Mouse (Mus musculus) ZHBTc4 (cell line): ENCODE data around the gene Suclg1.
A peak's percentile ranks its signal among the peaks of the same experiment; 100 is the strongest.

ENCODE experiments used
- DNase-seq: peaks from one replicate; pipeline ENCODE4 v3.0.0-alpha.2; 2011; ENCODE audit warnings: low read depth, low spot score

Suclg1 gene

GRCm38 (mm10) chr6:73248237-73249048 is at the start of gene Suclg1:
Gene Suclg1 (plus strand): TSS chr6:73248382.
- peak; percentile 93 for DNase-seq

GRCm38 (mm10) chr6:73203724-73204123 is 44.5 kb upstream of the Suclg1 start:
- no peak for DNase-seq

DNA sequence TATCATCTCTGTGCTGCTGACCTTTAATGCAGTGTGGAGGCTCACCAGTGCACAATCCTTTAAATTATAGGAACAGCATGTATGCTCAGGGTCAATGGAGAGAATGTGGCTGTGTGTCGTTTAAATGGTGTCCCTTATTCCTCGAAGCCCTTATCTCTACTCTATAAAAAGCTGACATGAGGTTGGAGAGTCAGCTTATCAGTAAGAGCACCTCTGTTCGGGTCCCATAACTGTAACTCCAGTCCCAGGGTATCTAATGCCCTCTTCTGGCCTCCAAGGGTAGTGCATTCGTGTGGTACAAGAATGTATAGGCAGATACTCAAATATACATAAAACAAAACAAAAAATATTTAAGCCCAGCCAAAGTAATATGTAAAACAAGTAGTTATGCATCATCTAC is 43.2 kb upstream of the Suclg1 start:
- no peak for DNase-seq

DNA sequence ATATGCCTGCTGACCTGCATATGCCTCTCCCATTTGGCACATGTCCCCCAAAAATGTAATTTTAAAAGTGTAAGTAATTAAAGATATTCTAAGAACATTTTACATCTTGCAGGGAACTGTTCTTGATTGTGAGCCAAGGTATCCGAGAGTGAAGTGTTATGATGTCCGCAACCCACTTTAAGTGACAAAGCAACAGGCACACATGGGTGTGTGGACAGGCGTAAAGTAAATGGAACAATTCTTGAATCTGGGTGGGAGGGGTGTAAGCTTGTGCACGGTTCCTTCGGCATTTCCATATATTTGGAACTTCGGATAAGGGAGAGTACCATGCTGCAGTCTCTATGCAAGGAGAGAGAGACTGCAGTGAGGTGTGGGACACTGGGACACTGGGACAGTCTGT is 38.6 kb upstream of the Suclg1 start:
- DNase-seq: no peak

DNA sequence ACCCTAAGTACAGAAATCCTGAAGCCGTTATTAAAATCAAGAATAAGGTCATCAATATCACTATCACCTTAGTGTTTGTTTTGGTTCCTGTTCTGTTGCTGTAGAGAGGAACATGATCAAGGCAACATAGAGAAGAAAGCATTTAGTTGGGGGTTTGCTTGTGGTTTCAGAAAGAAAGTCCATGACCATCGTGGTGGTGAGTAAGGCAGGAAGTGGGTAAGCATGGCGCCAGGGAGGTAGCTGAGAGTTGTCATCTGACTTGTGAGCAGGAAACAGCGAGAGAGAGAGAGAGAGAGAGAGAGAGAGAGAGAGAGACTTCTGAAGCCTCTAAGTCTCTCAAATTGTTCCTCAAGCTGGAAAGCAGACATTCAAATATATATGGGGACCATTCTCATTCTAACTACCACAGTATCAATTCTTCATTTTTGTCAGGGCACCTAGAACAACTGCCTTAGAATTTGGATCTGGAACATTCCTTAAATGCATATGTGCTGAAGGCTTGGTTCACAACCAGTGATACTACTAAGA is 37.7 kb upstream of the Suclg1 start:
- no peak for DNase-seq

- DNase-seq: no peak
Observed at GRCm38 (mm10) chr6:73211036-73211435, 37.1 kb upstream of the Suclg1 start.

DNA sequence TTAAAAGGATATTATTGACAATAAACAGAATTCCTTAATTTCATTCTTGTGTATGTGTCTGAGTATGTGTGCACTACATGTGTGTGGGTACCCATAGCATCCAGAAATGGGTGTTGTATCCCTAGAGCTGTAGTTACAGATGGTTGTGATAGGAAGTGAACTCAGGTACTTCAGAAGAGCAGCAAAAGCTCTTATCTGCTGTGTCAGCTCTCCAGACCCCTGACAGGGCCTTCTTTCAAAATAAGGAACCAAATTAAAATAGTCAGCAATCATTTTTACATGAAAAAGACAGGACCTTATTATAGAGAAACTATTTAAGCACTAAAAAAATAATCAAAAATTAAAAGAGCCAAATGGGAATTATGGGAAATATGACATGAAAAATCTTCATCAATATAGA is 36.6 kb upstream of the Suclg1 start:
- no peak for DNase-seq

DNA sequence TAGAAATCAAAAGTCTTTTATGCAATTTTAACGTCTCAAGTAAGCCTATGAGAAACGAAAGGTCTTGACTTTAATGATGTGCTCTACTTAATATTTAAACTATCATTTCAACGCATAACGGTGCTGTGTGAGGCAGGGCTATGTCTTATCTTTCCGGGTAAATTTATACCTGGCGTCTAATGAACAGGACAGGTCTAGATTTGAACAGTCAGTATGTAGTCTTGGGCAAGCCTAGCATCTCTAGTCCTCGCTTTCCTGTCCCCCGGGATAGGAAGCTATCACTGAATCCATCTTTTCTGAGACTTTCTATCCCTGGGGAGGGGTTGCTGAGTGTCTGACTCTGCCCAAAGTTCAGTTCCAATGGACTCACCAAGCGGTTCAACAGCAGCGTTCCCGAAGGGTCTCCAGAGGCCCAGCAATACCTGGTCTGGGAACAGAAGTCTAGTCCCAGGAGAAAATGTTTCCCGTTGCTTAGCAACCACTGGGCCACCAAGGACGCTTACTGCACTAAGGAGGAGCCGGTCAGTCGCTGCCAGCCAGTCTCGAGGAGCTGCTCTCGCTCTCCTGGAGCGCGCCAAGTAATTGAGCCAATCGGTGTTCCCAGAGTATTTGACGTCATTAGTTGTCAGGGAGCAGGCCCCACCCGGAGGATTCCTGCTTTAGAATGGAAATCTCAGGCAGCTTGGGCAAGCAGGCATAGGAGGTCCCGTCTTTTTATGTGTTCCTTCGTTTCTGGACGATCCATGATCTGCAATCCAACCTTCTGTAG is 26.8 kb upstream of the Suclg1 start, which contains the start of gene Dnah6:
Gene Dnah6, minus strand, starts transcription at position 463 of the 769 bp plus-strand sequence.
- peak; percentile 97 for DNase-seq

DNA sequence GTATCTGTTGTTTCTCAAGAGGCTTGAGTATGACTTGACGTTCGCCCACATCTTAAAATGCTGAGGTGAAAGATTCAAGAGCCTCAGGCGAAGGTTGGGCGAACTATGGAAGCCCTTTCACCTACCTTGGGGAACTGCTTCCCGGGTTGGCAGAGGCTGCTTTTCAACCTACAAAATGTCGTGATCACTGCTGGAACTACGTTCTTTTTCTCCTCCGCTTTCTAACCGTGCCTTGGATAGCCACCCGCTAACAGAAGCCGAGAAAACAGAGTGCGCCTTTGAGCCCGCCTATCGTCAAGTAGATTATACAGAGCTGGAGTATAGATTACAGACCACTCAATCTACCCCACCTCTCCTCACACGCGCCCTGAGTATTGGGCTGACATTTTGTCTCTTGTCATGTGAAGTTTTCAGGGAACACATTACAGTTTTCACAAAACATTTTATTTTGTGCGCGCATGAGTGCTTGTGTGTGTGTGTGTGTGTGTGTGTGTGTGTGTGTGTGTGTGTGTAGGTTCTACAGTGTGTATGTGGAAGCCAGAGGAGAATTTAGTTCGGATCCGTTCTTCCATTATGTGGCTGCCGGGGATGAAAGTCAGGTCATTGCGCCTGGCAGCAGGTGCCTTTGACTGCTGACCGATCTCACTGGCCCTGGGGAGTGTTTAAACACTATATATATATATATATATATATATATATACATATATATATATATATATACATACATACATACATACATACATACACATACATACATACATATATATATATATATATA is 26.0 kb upstream of the Suclg1 start:
- DNase-seq: no peak

GRCm38 (mm10) chr6:73222841-73223526 is 25.2 kb upstream of the Suclg1 start:
- DNase-seq: peak; percentile 53

DNA sequence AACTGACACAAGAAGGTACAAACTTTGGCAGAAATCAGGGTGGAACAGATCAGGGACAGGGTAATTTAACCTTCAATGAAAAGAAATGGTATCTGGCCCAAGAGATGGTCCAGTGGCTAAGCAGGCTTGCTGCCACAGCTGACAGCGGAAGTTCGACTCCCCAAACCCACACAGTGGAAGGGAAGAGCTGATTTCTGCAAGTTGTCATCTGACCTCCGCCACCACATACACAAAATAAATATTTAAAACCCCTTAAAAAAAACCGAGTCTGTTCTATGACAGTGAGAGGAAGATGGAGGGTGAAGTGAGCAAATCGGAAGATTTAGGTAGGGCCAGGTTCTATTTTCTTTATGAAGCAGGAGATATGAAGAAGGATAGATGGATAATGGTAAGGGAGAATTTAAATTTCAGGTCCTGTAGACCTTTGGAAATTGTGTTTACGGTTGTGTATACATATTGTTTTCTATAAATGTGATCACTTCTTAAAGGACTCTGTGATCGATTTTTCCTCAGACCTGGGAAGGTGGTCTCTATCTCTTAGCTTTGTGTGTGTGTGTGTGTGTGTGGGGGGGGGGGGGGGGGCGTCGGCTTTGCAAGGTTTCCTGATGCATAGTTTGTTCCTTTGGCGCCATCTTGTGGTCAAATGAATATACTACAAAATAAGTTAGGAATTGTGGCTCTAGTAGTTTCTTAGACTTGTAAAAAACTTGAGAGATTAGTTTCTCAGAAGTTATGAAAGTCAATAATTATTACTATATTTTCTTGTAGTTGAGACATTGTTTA is 20.6 kb upstream of the Suclg1 start:
- peak; percentile 63 for DNase-seq

DNA sequence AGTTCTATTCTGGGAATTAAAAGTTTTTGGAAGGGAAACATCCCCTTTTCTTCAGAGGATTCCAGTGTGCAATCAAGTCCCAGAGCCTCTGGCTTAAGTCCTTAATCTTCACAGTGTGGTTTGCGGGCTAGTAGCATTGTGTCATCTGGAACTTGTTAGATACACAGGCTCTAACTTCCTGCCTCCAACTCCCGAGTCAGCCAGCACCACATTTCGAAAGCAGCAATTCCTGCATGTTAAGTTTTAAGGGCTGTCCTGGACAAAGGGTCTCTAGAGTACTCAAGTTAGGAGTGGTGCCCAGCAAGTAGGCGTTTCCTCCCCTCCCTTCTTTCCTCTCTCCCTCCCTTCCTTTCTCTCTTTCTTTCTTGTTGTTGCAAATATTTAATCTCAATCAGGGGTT is 19.8 kb upstream of the Suclg1 start:
- DNase-seq: no peak

DNA sequence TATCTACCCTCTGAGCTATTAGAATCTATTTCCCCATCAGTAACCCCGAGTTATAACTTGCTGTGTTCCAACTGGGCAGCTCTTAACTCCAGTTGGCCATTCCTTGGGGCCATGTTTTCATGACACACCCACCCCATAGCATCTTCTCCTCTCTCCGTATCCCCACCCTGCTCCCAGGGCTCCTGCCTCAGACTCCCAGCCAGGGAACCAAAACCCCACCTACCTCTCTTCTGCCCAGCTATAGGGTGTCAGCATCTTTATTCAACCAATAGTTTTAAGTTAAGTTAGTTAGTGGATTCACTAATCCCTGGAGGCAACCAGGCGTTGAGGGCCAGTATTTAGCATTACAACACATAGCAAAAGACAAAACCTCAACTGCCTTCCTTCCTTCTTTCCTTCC is 19.3 kb upstream of the Suclg1 start:
- peak; percentile 43 for DNase-seq

- peak; percentile 92 for DNase-seq
Observed at GRCm38 (mm10) chr6:73232152-73232584, 16.0 kb upstream of the Suclg1 start.

- peak; percentile 75 for DNase-seq
Observed at GRCm38 (mm10) chr6:73233202-73233726, 14.9 kb upstream of the Suclg1 start.

GRCm38 (mm10) chr6:73234302-73234900 is 13.8 kb upstream of the Suclg1 start:
- DNase-seq: no peak

- no peak for DNase-seq
Observed at GRCm38 (mm10) chr6:73235650-73236049, 12.5 kb upstream of the Suclg1 start.

GRCm38 (mm10) chr6:73246821-73247220 is 1.4 kb upstream of the Suclg1 start:
- no peak for DNase-seq

- DNase-seq: peak; percentile 83
Observed at GRCm38 (mm10) chr6:73247452-73247851, 730 bp upstream of the Suclg1 start.

DNA sequence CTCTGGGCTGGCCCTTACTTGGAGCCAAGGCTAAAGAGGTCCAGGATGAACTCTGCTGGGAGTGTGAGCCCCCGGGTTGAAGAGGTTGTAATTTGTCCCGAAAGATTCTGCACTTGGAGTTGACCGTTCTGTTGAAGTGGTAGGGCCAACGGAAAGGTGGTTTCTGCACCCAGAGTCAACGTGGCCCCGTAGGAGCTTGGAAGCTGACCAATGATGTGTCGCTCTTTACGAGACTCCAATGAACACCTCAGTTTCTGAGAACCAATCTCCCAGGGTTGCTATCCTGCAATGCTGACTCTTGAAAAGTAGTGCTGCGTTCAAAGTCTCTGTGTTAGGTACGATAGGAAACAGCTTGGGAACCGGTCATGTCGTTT is 854 bp downstream of the Suclg1 start:
- no peak for DNase-seq
